Mouse (Mus musculus) thymus, postnatal 10 days (tissue): ENCODE measurements at regions not wholly inside any gene's neighbourhood (a gene's known extent, or its start where the extent isn't known, plus 50 kb on each side); places are given as distances from the start of the nearest gene placed in this dataset.

Experiments used
- DNase-seq, 2 experiments: peaks; one replicate each; pipeline ENCODE4 v3.0.0; 2021; ENCODE audit warnings: low spot score in 2 of 2

GRCm38 (mm10) chr6:6291781-6292180 lies 74.8 kb upstream of the Slc25a13 start:
- no peak for DNase-seq

GRCm38 (mm10) chr6:6290427-6290826 lies 73.5 kb upstream of the Slc25a13 start:
- no peak for DNase-seq

- peak in 1 of 2 experiments; percentile 44 for DNase-seq
Measured at GRCm38 (mm10) chr6:6289806-6290205, 72.8 kb upstream of the Slc25a13 start.

- no peak for DNase-seq
Measured at GRCm38 (mm10) chr6:6280812-6281568, 64.0 kb upstream of the Slc25a13 start.

DNA sequence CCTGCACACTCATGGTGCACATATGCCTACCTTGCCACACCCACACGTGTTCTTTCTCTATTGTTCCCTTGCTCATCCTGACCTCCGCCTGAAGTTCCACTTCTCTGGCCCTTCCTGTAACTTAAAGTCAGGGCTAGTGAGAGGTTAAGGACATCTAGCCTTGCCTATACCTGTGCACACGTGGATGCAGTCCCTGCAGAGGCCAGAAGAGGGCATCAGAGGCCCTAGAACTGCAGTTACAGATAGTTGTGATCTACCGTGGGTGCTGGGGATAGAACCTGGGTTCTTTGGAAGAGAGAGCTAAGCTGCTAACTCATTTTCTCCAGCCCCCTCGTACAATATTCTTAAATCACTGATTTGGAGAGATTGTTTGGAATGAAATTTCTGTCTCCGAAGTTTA lies 62.7 kb upstream of the Slc25a13 start:
- DNase-seq: no peak

DNA sequence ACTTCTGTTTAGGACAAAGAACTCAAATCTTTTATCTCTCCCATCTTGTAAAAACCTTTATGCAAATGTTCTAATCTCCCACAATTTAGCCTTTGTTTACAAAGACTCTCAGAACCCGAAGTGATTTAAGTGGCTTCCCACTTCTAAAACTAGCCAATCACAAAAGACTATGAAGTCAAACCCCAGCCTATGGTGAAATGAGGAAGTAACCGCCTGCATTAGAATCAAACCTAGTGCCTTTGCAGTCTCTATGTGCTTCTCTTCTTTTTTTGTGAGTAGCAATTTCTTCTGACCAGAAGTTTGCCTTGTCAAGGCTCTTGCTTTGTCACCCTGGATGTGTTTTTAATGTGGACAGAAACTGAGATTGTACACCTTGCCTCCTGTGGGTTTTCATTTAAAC lies 53.6 kb upstream of the Slc25a13 start:
- no peak for DNase-seq
